Mouse (Mus musculus): ENCODE measurements around the gene Kpna2. TPM values are rescaled to one million over a fixed set of nuclear protein-coding genes. Genes with fewer than 3 reads are reported as not detected.
A peak's percentile ranks its signal among the peaks of the same experiment; 100 is the strongest.

Kpna2 gene
- total RNA-seq, 1 experiment from 2014 or later, result 75.8 TPM

DNA sequence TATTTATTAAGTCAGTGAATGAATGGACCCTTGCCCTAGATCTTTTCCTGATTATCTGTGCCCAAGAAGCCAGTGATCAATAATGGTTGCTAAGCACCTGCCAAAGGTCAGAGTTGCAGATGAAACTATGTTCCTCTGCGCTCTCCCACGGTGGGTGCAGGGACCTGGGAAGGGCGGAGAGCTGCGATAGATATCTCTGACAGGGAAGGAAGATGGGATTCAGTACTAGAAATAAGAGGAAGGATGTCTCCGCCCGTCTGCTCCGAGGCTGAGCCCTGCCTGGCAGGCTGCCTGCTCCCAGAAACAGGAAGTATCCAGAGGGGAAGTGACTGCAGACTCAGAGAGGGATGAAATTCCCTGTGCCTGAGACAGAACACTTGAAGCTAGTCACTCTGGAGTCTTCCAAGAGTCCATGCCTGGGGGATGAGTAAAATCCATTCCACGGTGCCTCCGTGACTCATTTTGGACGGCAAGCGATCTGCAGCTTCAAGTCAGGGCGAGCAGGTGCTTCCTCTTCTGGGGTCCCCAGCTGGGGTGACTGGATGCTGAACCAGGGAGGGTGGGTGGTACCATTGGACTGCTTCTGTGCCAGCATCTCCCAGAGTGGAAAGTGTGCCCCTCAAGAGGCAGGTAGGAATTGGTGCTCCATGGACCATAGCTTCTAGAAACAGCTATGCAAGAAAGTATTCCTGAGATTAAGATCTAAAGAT lies 41.9 kb downstream of the Kpna2 start:
- peak; percentile 79 for ATAC-seq (replicated peaks; ENCODE audit: insufficient number of reproducible peaks, low FRiP score, low TSS enrichment, poor library complexity, severe bottlenecking)

DNA sequence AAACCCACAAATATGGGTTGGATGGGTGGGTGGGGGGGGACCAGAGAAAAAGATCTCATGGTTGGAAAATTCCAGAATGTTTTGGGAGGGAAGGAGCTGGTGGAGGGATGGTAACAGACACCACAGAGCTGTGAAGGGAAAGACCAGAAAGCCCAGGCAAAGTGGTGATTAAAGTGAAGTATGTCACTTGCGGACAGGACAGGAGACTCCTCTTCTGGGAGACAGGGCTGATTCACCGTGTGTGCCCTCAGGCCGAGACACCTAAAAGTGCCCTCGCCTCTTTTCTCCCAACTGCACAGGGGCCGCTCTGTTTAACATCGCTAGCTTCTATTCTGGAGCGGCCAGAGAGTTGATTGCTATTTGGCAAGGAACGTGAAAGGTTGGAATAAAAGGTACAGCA lies 44.8 kb downstream of the Kpna2 start:
- ATAC-seq (replicated peaks; ENCODE audit: insufficient number of reproducible peaks, low FRiP score, low TSS enrichment, poor library complexity, severe bottlenecking), result no peak

DNA sequence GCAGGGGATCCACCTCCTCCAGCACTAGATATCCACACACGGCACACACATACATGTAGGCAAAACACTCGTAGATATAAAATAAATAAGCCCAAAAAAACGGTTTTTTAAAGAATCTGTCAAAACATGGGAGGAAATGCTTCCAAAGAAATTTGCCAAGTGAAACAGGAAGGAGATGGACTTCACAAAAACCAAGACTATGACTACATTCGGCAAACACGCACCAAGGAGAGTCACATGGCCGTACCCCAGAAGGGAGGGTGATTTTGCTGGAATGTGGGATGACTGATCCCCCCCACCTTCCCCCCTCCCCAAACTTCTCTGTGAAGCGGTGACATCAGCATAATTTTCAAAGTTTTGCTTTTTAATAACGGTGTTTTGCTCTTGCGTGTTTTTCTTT lies 45.2 kb downstream of the Kpna2 start:
- ATAC-seq (replicated peaks; ENCODE audit: insufficient number of reproducible peaks, low FRiP score, low TSS enrichment, poor library complexity, severe bottlenecking), result no peak

Other genes starting within 250 kb of the Kpna2 start
- gene Pecam1, start 248.9 kb downstream of the Kpna2 start, total RNA-seq (2017), result 46.9 to 75.5 TPM (median 51.4 TPM) in 3 replicates
- gene Milr1, start 248.3 kb downstream of the Kpna2 start, total RNA-seq (2017), result 44.9 to 93.4 TPM (median 91.7 TPM) in 3 replicates
- 18.3 to 21.0 TPM (median 19.8 TPM) in 3 replicates for gene Polg2, start 220.0 kb downstream of the Kpna2 start, total RNA-seq (2017)
- gene Ddx5, start 210.4 kb downstream of the Kpna2 start, total RNA-seq (2017), result 2,968 to 3,655 TPM (median 3,142 TPM) in 3 replicates
- gene Cep95, start 210.3 kb downstream of the Kpna2 start, total RNA-seq (2017), result 19.5 to 54.4 TPM (median 22.2 TPM) in 3 replicates
- 51.0 to 76.4 TPM (median 65.5 TPM) in 3 replicates for gene Smurf2, start 78.8 kb downstream of the Kpna2 start, total RNA-seq (2017)
- gene 1810010H24Rik, start 26.1 kb upstream of the Kpna2 start, total RNA-seq (2017), result not detected in 3 replicates
- gene Bptf, start 132.6 kb upstream of the Kpna2 start, total RNA-seq (2017), result 55.9 to 115 TPM (median 57.5 TPM) in 3 replicates
- 25.2 to 32.3 TPM (median 26.5 TPM) in 3 replicates for gene Nol11, start 189.8 kb upstream of the Kpna2 start, total RNA-seq (2017)